Mouse (Mus musculus): ENCODE measurements around the gene Ptpro.
"Not testable (repeated sequence)": the region's sequence is repeated elsewhere in the genome, so short reads cannot be mapped to it uniquely, and the experiment has no call there.

The Ptpro gene

DNA sequence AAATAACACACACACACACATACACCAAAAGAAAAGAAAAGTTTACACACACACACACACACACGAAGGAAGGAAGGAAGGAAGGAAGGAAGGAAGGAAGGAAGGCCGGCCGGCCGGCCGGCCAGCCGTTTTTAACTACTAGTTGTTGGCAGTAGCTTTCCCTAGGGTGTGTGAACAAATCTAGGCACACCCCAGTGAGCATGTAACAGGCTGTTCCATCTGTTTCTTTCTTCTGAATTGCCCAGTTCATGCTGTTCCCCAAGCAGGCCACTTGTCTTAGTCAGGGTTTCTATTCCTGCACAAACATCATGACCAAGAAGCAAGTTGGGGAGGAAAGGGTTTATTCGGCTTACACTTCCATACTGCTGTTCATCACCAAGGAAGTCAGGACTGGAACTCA, 194.0 kb downstream of the Ptpro start:
- not testable (repeated sequence) for DNase-seq (ENCODE audit: low spot score in 2 of 2)

DNA sequence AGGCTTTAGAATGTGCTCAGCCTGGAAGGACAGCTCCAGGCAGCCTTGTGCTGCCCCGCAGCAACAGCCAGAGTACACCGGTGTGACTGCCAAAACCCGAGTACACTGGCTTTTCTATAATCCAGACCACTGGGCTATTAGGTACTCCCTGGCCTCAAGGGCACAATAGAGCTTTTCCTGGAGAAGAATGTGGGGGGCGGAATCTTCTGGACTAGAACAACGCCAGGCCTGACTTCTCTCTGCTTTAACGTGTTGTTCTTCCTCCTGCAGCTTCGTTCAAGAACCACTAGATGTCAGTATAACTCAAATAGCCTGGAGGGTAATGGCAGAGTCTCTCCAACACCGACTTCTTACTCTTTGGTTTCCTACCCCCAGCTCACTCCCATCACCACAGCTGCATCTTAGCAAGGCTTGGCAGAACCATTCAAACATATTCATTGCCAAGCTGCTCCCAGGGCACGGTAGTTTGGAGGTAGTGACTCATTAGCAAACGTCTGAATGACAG, 203.5 kb downstream of the Ptpro start:
- no peak for DNase-seq (ENCODE audit: low spot score in 2 of 2)

DNA sequence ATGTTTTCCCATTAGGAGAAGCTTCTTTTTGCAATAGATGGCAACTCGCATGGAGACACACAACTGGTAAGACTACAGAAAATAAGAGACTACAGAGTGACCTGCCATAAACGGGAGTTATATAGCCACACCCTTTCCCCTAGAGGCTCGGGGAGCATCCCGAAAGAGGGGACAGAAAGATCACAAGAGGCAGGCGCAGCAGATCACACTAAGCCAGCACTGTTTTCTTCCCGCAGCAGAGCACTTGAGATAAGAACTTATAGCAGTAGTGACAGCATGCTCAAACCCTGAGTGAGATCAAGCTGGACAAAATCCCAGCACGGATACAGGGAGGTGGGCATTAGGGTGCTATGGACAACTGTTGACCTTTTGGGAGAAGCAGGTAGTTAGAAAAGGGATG, 203.9 kb downstream of the Ptpro start:
- no peak for DNase-seq (ENCODE audit: low spot score in 2 of 2)

DNA sequence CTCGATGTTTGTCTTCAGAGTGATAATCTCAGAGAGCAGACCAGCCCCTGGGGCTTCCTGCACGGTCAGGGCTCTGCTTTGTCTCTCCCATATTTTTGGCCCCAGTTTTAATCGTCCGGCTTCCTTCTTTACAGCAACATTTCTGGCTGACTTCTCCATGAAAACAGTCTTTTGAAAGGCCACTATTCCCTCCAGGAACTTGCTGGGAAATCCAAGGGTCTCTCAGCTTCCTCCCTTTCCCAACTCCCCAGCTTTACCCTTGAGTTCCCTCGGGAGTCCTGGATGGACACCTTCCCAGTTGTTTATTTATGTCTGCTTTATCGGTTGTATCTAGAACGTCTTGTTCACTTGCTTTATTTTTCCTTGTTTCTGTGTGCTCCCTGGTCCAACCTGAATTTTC, 205.1 kb downstream of the Ptpro start:
- DNase-seq (ENCODE audit: low spot score in 2 of 2) = no peak

DNA sequence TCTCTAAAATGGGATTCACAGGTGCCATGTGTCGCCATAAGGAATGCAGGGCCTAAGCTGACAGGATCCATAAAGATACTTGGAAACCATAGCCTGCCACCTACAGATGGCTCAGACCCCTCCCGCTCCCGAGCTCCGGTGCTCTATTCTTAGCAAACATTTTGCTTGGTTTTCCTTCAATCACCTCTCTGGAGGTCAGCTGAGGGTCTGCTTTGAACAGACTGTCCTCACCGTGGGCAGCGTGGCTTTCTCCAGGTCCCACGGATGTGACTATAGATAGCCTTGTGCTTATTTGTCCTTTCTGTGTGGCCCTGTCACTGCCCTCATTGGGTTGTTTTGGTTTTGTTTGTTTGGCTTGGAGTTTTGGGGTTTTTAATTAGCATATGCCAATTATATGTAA, 206.0 kb downstream of the Ptpro start:
- no peak for DNase-seq (ENCODE audit: low spot score in 2 of 2)

DNA sequence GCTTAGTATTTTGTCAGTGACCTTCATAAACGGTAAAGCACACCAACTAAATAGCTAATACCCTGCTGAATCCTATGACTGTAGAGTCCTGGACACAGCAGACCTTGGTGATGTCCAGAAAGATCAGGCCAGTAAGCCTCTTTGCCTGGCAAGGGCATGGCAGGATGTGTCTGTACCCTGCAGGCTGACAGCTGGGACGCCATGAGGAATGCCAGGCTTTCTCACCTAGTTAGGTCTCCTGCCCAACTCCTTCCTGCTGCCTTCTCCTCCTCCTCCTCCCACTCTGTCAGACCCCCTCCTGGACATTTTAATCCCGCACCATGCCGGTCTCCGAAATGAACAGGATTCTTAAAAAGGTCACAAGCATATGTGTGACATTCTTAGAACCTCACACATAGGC, 211.7 kb downstream of the Ptpro start:
- no peak for DNase-seq (ENCODE audit: low spot score in 2 of 2)

DNA sequence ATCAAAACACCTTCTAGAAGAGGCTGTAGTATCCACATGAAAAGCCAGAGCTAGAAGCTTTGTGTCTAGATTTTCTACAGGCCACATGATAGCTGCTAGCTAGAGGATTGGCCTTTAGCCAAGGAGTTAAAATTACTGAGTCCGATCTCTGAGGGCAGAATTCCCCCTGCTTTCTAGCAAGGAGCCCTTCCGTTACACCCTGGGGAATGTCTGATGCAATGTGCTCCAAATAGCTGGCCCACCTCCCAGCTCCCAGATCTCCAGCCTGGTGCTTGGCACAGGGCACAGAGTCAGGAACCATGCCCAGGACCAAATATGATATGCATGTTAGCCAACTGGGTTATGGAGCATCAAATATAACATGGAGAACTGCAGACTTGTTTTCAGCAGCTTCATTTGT, 213.1 kb downstream of the Ptpro start:
- DNase-seq (ENCODE audit: low spot score in 2 of 2) = no peak

DNA sequence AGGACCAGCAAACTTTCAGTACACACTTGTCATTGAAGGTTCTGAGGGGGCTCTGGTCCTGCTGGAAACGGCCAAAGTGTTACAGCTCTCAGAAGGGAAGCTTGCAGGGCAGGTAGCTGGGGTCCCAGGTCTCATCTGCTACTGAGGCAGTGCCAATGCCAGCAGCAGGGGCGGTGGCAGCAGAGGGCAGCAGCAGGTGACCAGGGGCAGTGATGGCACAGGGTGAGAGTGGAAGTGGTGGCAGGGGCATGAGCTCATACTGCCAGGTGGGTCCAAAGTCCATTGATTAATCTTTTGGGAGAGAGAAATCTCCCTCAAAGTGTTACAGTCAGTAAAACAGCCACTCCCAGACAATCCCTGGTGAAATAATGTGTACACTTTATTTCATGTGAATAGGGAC, 214.1 kb downstream of the Ptpro start:
- DNase-seq (ENCODE audit: low spot score in 2 of 2) = no peak

DNA sequence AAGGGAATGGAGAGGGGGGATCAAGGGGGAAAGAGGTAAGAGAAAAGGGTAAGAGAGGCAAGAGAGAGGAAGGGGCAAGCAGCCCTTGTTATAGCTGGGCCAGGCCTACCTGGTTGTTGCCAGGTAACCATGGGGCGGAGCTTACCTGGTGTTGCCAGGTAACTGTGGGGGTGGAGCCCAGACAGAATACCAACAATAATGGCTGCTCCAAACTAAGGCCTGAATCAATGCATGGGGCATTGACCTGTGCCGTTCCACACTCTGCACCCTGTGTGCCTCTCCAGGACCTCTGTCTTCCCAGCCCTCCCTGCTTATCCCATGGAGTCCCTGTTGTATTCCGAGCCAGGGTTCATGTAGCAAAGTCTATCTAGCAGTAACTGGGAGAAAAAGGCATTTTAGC, 215.6 kb downstream of the Ptpro start:
- no peak for DNase-seq (ENCODE audit: low spot score in 2 of 2)

DNA sequence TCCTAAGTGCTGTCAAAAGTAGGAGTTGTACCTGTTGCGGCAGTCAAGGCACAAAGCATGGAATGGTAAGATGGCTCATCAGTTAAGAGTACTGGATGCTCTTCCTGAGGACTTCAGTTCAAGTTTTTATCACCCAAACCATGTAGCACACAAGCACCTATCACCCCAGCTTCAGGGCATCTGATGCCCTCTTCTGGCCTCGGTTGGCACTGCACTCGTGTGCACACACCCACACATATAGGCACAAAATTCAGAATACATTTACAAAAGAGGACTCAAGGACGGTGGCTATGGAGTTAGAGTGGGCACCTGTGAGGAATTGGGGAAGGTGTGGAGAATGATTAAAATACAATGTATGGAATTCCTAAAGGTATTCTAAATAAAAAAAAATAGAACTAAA, 217.4 kb downstream of the Ptpro start:
- no peak for DNase-seq (ENCODE audit: low spot score in 2 of 2)

DNA sequence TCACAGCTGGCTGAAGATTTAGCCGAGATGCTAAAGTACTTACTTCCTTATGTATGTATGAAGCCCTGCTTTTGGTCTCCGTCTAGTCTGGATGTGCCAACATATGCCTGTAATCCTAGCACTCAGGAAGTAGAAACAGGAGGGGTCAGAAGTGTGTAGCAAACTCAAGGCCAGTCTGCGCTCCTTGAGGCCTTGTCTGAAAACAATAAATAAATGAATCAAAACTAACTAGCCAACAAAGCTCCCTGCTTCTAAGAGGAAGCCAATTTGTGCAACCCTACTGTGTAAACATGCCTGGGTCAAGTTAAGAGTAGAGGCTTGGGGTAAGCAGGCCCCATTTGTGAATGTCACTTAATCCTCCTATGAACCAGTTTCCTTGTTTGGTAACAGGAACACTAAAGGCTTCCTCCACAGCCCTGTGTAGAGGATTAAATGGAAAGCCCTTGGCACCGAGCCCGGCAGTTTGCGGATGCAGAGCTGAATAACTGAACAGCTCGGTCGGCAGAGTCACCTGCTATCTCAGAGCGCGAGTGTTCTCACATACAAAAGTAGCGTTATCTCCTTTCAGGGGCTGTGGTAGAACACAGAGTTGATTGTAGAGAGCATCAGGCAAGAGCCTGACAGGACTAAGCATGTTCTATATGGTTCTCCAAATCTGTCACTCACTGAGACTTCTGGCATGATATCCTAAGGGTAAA, 218.9 kb downstream of the Ptpro start:
- peak; percentile 9 to 61 for DNase-seq (ENCODE audit: low spot score in 2 of 2)

DNA sequence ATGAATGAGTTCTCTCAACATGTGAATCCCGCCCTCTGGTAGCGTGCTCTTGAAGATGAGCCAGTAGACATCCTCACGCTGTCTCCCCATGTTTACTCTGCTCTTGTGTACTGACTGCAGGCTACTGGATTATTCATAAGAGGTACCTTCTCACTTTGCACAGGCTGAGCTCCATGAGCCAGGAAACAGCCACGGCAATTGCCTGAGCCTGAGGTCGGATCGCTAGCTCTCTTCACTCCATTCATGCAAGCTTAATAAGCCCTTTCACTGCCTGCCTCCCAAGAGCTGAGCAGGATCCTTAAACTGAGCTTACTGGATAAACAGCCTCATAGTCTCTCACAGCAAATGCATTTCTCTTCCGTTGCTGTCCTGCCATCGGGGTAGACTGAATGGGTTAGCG, 220.0 kb downstream of the Ptpro start:
- DNase-seq (ENCODE audit: low spot score in 2 of 2) = no peak

DNA sequence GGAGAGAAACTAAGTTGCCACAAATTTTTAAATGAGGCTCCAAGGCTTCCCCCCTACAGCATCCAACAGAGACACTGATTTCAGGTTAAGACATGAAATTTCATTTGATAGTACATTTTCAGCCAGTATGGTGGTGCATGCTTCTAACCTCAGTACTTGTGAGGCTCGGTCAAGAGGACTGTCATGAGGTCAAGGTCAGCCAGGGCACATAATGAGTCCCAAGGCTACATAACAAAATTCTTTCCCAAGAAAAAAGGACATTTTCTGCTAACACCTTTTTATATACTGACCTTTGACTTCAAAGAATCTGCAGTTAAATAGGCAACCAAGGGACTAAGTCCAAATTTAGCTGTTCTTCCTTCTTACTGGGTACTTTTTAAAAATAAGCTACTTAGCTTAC, 221.3 kb downstream of the Ptpro start:
- no peak for DNase-seq (ENCODE audit: low spot score in 2 of 2)

DNA sequence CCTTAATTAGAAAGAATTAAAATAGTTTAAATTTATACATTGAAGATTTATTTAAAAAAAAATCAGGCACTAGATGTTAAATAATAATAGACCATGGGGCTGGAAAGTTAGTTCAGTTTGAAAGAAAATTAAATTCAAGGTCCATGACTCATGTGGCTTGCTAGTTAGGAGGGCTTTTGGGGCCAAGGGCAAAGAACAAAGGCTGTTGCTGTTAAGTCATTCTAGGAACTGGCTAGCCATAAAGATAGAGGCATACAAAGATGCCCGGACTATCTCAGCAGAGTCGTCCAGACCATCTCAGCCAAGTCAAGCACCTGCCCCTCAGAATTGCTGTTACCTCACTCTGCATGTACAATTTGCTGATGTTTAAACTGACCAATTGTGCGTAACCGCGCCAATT, 223.6 kb downstream of the Ptpro start:
- DNase-seq (ENCODE audit: low spot score in 2 of 2) = not testable (repeated sequence)

DNA sequence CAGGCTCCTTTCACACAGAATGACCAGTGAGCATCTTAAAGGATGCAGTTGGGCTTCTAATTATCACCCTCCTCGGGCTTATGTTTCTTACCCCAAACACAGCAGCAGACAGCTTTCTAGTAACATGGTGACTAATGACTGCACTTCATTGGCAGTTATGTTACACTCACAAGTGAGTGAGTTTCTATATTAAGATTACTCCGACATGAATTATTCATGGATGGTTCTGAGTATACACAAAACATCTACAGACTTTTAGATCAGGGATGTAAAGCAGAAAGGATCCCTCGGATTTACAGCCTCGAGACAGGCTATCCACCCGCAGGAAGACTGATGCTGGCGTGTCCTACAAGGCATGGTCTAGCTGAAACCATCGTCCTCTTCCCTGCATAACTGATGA, 230.8 kb downstream of the Ptpro start:
- DNase-seq (ENCODE audit: low spot score in 2 of 2) = no peak

DNA sequence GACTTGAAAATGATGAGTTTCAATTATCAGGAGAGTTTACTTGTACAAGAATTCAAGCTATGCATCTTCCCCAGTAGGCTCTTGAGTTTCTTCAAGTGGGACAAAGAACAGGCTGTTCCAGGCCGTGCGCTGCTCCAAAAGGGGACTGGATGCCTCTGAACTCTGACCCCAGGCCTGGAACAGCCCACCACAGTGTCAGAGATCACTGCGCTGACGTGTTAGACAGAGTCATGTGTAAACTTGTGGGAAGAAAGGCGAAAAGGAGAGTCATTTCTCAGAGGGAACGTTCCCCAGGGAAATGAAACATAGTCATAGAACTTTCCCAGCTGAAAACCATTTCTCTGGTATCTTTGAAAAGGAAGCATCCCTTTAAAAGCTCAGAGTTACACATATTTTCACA, 235.3 kb downstream of the Ptpro start:
- DNase-seq (ENCODE audit: low spot score in 2 of 2) = no peak

DNA sequence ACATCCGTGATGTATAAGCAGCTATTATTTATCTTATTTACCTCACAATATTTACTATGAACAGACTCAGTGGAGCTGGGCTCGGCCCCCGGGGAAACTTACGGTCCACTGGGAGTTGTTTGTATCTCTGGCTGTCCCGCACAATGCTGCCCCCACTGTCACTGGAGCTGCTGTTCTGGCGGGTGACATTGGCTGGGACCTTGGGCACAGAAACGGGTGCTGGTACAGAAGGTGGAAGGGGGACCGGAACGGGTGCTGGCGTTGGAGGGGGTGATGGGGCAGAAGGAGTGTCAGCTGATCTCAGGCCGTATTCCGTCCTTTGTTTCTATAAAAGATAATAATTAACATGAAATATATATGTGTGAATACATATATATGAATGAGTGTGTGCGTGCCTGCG, 238.0 kb downstream of the Ptpro start:
- DNase-seq (ENCODE audit: low spot score in 2 of 2) = no peak

DNA sequence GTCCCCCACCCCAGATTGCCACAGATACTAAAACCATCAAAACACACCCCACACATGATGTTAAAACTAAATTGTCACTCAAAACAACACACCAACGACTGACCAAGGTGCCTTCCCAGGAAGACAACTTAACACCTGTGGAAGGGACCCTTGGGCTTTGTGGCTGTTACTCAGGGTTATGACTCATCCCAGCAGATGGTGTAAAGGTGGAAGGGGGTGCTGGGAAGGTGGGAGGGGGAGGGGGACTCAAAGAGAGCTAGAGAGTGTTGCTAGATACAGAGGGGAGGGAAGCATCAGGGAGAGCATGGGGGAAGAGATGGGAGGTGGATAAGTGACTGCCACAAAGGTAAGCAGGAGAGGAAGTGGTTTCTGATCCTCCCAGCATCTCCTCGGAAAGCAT, 239.5 kb downstream of the Ptpro start:
- DNase-seq (ENCODE audit: low spot score in 2 of 2) = no peak

DNA sequence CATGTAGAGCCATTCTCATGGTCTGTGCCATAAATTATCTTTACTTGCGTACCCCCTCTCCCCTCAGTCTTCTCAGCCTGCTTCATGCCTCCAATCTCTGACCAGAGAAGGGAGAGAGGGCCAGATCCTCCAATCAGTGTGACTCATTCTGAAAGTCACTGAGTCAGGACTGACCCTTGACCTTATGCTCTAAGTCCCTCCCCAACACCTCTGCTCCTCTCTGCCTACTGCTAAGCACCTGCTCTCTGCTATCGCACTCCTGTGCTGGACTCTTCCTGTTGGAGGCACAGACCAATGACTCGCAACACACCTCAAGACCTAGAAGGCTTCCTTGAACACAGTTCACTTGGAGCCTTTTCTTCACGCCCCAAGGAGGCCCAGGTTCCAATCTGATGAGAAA, 240.5 kb downstream of the Ptpro start:
- no peak for DNase-seq (ENCODE audit: low spot score in 2 of 2)

DNA sequence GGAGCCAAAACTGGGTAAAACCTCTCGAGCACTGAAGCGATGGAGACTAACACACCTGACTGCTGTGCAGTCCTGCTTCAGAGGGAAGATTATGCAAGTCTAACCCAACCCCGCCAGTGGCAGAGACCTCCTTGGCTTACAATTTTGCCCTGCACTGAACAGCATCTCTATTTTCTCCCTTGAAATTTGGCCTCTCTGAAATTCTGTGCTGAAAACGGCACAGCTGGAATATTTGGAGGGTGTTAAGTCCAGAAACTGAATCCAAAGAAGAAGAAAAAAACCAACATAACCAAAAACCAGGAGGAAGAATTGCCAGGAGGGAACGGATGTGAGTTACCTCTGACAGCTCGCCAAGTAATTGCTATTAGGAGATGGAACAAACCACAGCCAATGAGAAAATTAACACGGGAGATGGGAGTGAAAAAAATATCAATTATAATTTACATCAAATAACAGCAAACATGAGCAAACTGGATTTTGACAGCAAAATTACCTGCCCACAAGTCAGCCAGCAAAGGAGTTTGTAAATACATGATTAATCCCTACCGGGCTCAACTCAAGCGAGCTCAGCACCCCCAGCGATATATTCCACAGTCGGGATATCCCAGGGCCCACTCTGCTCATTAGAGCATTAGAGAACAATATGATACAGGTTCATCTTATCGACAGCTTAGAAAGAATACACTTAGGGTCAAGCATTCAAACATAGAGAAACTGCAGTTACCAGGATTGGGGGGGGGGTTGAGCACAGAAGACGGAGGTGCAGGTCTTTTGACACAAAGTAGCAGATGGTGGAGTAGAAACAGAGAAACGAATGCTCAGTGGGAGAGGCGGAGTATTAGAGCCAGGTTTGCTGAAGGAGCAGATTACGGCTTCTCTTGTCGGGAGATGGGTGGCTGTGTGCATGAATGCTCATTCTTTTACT, 241.4 kb downstream of the Ptpro start:
- no peak for DNase-seq (ENCODE audit: low spot score in 2 of 2)

DNA sequence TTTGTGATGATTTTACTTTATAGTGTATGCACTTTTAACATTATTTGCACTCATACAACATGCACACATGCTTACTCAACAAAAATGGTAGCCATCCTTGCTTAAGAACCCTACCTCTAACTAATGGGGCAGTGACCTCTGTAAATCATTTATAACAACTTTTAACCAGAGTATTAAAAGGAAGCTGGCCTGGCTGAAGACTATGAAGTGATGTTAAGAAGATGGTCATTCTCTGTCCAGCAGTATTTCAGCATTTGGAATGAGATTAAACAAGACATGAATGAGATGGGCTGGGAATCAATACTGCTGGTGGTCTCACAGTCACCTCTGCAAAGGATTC, 242.0 kb downstream of the Ptpro start:
- no peak for DNase-seq (ENCODE audit: low spot score in 2 of 2)

DNA sequence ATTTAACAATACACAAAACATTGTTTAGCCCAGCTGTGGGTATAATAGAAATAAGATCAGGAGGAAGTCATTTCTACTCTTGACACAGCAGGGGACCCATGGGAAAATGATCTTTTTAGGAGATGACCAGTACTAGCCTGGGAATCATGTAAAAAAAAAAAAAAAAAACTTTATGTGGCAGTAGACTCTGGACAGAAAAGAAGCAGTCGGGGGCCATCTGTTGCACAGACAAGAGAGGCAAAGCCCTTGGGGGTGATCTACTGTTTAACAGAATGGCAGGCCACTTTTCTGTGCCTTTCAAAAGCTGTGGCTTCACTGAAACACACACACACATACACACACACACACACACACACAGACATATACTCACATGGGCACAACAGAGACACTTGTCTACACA, 242.7 kb downstream of the Ptpro start:
- no peak for DNase-seq (ENCODE audit: low spot score in 2 of 2)

DNA sequence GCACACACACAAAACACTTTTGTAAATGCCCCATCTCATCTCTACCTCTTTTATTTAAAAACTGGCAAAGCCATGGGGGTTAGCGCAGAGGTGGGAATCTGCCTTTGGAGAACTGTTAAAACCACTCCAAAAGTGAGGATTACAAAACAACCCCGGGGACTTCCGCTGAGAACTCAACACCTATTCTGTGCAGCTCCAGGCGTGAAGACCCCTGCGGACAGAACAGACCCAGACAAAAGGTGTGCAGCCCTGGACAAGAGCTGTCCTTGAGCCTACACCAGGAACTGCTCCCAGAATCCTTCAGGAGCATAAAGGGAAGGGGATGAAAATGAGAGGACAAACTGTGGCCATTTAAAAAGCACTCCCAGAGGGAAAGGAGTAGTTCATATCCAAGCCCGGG, 243.1 kb downstream of the Ptpro start:
- DNase-seq (ENCODE audit: low spot score in 2 of 2) = no peak

Data from spleen, postnatal 10 days (tissue).